Mouse (Mus musculus) 3134 (cell line): ENCODE data around the gene Trak1.

ENCODE experiments used
- DNase-seq: peaks from one replicate; pipeline ENCODE4 v3.0.0-alpha.2; 2011; ENCODE audit warnings: low spot score; ENCODE audit not compliant: insufficient read length; ENCODE audit errors: extremely low read depth

The Trak1 gene

GRCm38 (mm10) chr9:121297171-121298064 is at the start of gene Trak1:
Gene Trak1, plus strand, starts transcription at chr9:121297502.
- DNase-seq, result peak; percentile 73

DNA sequence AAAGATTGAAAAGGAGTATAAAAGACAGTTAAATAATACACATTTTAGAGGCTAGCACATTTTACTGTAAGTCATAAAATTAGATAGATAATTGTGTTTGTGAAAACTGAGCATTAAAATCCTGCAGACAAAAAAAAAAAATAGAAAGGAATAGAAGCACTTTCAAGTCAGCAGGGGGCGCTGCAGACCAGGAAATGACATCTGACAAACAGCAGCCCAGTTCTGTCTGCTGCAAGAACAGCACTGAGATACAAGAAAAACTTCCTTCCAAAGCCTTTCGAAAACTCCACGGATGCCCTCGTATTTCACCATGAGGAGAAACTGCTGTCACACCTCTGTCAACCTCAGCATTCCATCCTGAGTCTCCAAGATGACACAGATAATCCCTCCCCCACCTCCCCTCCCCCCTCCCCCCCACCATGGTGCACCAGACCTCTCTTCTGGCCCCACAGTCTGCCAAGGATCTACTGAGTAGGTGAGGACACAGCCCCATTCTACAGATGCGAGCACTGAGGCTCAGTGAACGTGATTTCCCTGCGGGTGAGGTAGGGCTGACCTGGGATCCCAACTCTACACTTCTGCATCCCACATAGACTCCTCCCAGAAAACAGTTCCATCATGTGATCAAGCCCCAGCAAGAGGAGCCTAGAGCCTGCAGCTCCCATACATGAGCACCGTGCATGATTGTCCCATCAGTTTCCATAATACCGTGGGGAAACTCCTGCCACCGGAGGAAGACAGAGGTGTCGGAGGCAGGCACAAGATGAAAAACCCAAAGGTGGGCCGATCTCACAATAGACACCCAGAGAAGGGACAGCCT is 49.1 kb upstream of the Trak1 start:
- peak; percentile 26 for DNase-seq

GRCm38 (mm10) chr9:121249805-121250204 is 47.5 kb upstream of the Trak1 start:
- DNase-seq, result no peak

DNA sequence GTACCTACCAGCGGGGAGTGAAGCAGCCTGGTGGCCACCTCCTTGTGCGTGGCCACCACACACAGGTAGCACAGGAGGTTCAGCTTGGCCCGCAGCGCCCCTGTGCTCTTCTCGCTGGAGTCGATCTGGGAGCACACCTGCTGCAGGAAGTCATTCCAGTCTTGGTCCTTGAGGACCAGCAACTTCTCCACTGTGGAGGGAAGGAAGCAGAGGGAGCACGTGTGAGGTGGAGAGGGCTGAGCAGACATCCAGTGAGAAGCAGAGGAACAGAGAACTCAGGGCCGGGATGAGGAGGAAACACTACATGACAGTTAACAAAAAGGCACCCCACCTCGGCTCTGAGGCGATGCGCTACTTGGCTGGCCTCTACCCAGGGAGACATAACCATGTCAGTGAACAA is 46.4 kb upstream of the Trak1 start:
- DNase-seq, result no peak

DNA sequence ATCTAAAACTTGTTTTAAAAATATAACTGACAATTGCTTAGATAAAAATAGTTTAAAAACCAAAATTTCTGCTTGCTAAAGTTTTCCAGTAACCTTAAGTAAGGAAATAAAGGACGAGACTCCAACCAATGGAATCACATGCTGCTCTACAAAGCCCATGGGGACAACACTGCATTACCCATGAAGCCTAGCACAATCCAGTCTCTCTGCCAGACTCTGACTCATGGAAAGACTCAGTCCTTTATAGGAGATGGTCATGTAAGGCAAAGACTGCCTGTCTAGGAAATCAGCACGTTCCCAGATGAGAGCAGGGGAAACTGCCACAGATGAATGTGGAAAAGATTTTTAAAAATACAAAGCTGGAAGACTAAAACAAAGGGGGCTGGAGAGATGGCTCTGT is 43.3 kb upstream of the Trak1 start:
- DNase-seq, result no peak

GRCm38 (mm10) chr9:121254761-121255160 is 42.5 kb upstream of the Trak1 start:
- DNase-seq, result no peak

DNA sequence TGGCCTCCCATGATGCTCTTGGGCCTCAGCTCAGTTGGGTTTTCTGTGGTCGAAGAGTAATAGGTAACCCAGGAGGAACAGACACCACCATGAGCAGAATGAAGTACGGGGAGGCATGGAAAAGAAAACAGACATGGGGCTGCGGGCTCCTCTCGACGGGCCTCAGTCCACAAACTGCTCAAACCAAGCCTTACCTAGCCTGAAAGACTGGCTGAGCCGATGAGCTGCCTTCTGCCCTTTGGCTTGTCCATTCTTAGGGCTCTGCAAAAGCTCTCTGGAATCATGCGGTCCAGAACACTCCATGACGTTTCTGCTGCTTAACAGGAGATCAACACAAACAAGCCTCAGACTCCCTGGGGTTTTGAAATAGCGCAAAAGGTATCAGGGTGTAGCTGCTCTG is 40.2 kb upstream of the Trak1 start:
- DNase-seq, result no peak

DNA sequence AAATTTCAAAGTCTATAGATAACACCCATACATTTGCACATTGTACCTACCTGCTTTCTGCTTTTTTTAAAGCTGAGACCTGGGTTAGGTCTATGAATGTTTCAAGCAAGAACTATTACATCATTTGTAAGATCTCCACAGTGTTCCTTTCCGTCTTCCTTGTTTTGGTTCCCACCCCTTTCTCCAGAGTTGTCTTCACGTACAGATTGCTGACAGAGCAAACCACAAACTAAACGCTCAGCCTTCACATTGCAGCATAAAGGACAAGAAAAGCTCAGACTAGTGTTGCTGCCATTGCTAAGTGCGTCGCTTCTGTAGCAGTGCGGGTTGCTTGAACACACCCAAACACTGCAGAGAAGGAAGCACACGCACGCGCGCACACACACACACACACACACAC is 32.0 kb upstream of the Trak1 start:
- no peak for DNase-seq

DNA sequence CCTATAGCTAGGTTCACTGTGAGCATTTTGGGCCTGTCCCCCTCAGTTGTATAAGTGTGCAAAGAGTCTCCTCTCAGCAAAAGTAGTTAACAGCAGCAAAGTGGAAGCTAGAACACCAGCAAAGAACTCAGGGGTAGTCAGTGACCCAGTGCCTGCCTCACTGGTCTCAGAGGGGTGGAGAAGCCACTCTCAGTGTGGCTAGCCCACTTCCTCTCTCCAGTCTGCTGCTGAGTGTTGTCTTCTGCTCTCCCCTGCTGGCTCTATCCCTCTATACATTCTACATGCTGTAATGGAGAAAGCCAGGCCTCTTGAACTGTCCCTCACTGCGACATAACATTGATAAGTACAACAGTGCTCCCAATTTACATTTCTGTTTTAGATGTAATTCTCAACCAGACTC is 26.2 kb upstream of the Trak1 start:
- no peak for DNase-seq

DNA sequence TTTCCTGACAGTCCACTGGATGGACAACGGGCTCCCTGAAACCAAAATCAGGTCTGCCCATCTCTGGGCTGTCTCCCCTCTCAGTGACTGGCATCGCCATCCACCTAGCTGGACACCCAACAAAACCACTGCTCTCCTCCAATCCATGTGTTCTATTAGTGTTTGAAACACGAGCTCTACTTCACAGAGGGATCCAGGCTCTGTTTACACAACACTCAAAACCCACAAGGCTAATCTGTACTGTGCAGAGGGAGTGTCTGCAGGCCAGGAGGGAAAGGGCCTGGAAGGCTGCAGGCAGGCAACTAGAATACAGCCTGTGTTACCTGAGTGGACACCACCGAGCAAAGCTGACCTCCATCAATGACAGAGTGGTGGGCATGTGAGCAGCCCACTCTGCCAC is 25.7 kb upstream of the Trak1 start:
- no peak for DNase-seq

- DNase-seq, result no peak
Measured at GRCm38 (mm10) chr9:121276745-121277117, 20.6 kb upstream of the Trak1 start.

- peak; percentile 93 for DNase-seq
Measured at GRCm38 (mm10) chr9:121277118-121278060, 19.9 kb upstream of the Trak1 start, which contains the start of gene Ulk4. Gene Ulk4, minus strand, starts transcription at chr9:121277197.

GRCm38 (mm10) chr9:121279216-121279615 is 18.1 kb upstream of the Trak1 start:
- DNase-seq, result no peak

DNA sequence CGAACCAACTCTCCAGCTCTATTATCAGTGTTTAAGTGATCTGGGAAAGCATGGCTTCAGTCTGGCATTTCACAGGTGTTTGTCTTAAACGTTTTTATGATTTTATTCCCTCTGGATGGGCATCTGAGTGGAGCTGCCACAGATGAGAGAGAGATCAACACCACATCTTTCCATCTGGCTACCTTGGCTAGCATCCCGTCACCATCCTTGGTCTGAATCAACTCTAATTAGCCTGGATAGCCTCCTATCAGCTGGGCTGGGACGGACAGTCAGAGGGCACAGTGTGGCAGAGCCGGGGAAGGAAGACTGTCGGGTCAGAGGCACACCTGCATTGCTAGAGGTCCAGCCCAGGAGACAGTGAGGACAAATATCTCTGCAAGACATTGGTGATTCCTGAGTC is 15.4 kb upstream of the Trak1 start:
- no peak for DNase-seq

DNA sequence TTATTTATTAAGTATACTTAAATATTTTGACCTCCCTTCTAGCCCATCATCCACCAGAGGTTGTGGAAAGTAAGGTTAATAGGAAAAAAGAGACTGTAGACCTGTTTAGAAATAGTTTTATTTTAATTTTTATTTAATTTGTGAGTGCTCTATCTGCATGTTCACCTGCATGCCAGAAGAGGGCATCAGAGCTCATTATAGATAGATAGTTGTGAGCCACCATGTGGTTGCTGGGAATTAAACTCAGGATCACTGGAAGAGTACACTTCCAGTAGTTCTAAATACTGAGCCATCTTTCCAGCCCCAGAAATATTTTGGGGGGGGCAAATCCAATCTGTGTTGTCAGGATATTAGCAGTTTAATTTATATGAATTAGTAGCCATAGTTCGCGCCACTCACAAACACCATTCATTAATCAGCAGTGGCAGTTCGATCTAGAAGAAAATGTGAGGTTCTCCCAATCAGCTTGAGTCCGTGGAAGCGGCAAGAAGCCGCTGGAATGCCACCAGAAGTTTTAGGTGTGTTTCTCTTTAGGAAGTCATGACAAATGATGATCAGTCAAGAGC is 13.6 kb upstream of the Trak1 start:
- DNase-seq, result no peak

- DNase-seq, result peak; percentile 24
Measured at GRCm38 (mm10) chr9:121284422-121284821, 12.9 kb upstream of the Trak1 start.

DNA sequence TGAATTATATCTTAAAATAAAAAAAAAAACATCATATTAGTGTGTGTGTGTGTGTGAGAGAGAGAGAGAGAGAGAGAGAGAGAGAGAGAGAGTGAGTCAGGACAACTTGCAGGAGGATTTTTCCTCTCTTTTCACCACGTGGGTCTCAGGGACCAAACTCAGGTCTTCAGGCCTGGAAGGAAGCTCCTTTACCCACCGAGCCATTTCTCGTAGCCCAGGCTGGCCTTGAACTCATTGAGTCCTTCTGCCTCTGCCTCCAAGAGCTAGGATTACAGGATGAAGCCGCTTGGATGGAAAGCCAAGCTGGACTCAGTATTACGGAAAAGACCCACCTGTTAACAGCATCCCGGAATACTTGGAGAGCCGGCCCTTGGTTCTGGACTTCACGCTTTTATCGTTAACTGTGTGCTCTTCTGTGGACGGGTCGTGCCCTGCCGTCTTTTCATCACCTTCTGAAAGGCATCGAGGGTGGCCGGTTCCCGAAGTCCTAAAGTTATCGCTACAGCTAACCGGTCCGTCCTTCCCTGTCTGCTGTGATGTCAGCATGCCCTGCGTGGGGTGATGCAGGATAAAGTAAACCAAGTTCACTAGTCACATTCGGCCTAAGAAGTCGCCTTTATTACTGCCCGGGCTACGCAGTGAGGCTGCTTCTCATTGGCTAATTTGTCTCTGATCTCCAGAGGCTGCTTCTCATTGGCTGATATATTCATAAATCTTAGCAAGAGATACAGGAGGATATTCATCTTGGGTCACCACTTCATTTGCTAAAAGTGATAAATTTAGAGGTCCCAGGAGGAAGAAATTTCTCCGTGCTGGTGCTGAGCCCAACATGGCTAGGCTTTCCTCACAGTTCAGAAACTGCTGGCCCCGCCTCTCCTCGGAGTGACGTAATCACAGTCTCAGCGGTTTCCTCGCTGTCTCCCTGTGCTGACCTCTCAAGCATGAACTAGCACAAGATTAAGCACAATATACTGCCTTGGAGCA is 11.7 kb upstream of the Trak1 start:
- peak; percentile 64 for DNase-seq

GRCm38 (mm10) chr9:121286325-121286901 is 10.9 kb upstream of the Trak1 start:
- DNase-seq, result no peak

GRCm38 (mm10) chr9:121291275-121291674 is 6.0 kb upstream of the Trak1 start:
- no peak for DNase-seq
